Mouse (Mus musculus) neural tube, embryonic 13.5 days (tissue): ENCODE measurements around the gene Ptger4. TPM values are rescaled to one million over a fixed set of nuclear protein-coding genes. Genes with fewer than 3 reads are reported as not detected.
A peak's percentile ranks its signal among the peaks of the same experiment; 100 is the strongest.

Source experiments
- ATAC-seq: fragments of 200-750 bp; cut with Nextera tagmentation; 2 replicates; pipeline ENCODE4 v1.8.0; 2017; ENCODE audit warnings: low read depth, mild to moderate bottlenecking, moderate TSS enrichment, moderate library complexity
- H3K27ac ChIP-seq: fragments of 300-500 bp; sonication (generic); replicated peaks from 2 replicates; pipeline ENCODE4 v1.5.1; 2015; ENCODE audit warnings: moderate library complexity, mild to moderate bottlenecking, inconsistent platforms
- H3K27me3 ChIP-seq: fragments of 300-500 bp; sonication (generic); 2 replicates; pipeline ENCODE4 v1.6.1; 2015; ENCODE audit warnings: mild to moderate bottlenecking, inconsistent platforms
- H3K36me3 ChIP-seq: fragments of 300-500 bp; sonication (generic); 2 replicates; pipeline ENCODE4 v1.6.1; 2015; ENCODE audit warnings: mild to moderate bottlenecking, inconsistent platforms
- H3K4me1 ChIP-seq: fragments of 300-500 bp; sonication (generic); replicated peaks from 2 replicates; pipeline ENCODE4 v1.6.1; 2015; ENCODE audit warnings: inconsistent platforms
- H3K4me2 ChIP-seq: fragments of 300-500 bp; sonication (generic); 2 replicates; pipeline ENCODE4 v1.6.1; 2015; ENCODE audit warnings: inconsistent platforms, mild to moderate bottlenecking, moderate library complexity
- H3K4me3 ChIP-seq: fragments of 300-500 bp; sonication (generic); 2 replicates; pipeline ENCODE4 v1.5.1; 2015; ENCODE audit warnings: mild to moderate bottlenecking, inconsistent platforms
- H3K9ac ChIP-seq: fragments of 300-500 bp; sonication (generic); 2 replicates; pipeline ENCODE4 v1.6.1; 2015; ENCODE audit warnings: moderate library complexity, mild to moderate bottlenecking, inconsistent platforms
- H3K9me3 ChIP-seq: fragments of 300-500 bp; sonication (generic); 2 replicates; pipeline ENCODE4 v1.6.1; 2016; ENCODE audit warnings: inconsistent platforms
- WGBS: fragments of 180-500 bp; shearing (Covaris S2); methylation state at CpG from one replicate; pipeline ENCODE4 v1.1.7; 2015; 5-methylcytosine and 5-hydroxymethylcytosine counted together
- polyA plus RNA-seq: library from polyadenylated mRNA; unstranded; fragments of >200 nt; fragmentation: Nextera tagmentation; extraction: Ambion mirVana; gene quantifications from 2 replicates; pipeline ENCODE4 v1.2.1, GENCODE M21; 2015

Gene Ptger4
- polyA plus RNA-seq, 1 experiment from 2014 or later: 4.2 TPM

- Histone ChIP-seq H3K4me3 (no peak overlapping the region), H3K9me3 (no peaks in the 10 kb centered on the region), H3K27me3 (no peaks in the 10 kb centered on the region), H3K4me2 (peak overlapping the region; percentile 83; the same call in 1 of the 2 replicates), H3K36me3 (peaks cover 24% of the 10 kb centered on the region), H3K9ac (no peak overlapping the region), H3K4me1 (peaks cover 31% of the 10 kb centered on the region), H3K27ac (no peak overlapping the region)
- WGBS: 61% methylated on average over 4 of the region's 4 CpGs
- no peak for ATAC-seq
Measured at GRCm38 (mm10) chr15:5187116-5187515, 56.9 kb downstream of the Ptger4 start.

- Histone ChIP-seq H3K27ac (peak overlapping the region; percentile 90), H3K9ac (peak overlapping the region; percentile 87), H3K27me3 (no peaks in the 10 kb centered on the region), H3K4me2 (peak overlapping the region; percentile 83), H3K9me3 (no peaks in the 10 kb centered on the region), H3K36me3 (peaks cover 17% of the 10 kb centered on the region), H3K4me1 (peaks cover 31% of the 10 kb centered on the region), H3K4me3 (peak overlapping the region; percentile 90)
- ATAC-seq: peak; percentile 2
- 35% methylated on average over 10 of the region's 10 CpGs for WGBS
Measured at GRCm38 (mm10) chr15:5186293-5186675, 57.7 kb downstream of the Ptger4 start.

GRCm38 (mm10) chr15:5185366-5186292 lies 58.4 kb downstream of the Ptger4 start, which contains the start of gene Ttc33:
Gene Ttc33 (plus strand): TSS chr15:5185525.
- Histone ChIP-seq H3K9me3 (no peaks in the 10 kb centered on the region), H3K4me2 (peak within 1 kb of the TSS; percentile 83)
- under 1% methylated on average over 54 of the region's 55 CpGs for WGBS

GRCm38 (mm10) chr15:5184668-5185330 lies 59.2 kb downstream of the Ptger4 start:
- Histone ChIP-seq H3K4me2 (peak overlapping the region; percentile 83), H3K9me3 (no peaks in the 10 kb centered on the region), H3K4me1 (peaks cover 31% of the 10 kb centered on the region), H3K27ac (peak overlapping the region; percentile 90), H3K27me3 (no peaks in the 10 kb centered on the region), H3K36me3 (peaks cover 5% of the 10 kb centered on the region), H3K4me3 (peak overlapping the region; percentile 90), H3K9ac (peak overlapping the region; percentile 87)
- peak; percentile 60 for ATAC-seq
- 39% methylated on average over 11 of the region's 11 CpGs for WGBS

More at GRCm38 (mm10) chr15:5185366-5186292, 58.4 kb downstream of the Ptger4 start, which contains the start of gene Ttc33:
- Histone ChIP-seq H3K9ac (peak within 1 kb of the TSS; percentile 87), H3K36me3 (peaks cover 13% of the 10 kb centered on the region), H3K4me3 (peak within 1 kb of the TSS; percentile 90), H3K27me3 (no peaks in the 10 kb centered on the region), H3K4me1 (peaks cover 31% of the 10 kb centered on the region), H3K27ac (peak within 1 kb of the TSS; percentile 90)
- peak; percentile 93 for ATAC-seq

GRCm38 (mm10) chr15:5173217-5173820 lies 70.7 kb downstream of the Ptger4 start:
- no peak for ATAC-seq
- no peak overlapping the region for H3K4me2 ChIP-seq
- 89% methylated on average over 12 of the region's 12 CpGs for WGBS
- no peak overlapping the region for H3K9ac ChIP-seq
- H3K4me1 ChIP-seq: no peaks in the 10 kb centered on the region
- H3K36me3 ChIP-seq: peaks cover 68% of the 10 kb centered on the region
- H3K4me3 ChIP-seq: no peak overlapping the region
- H3K27me3 ChIP-seq: no peaks in the 10 kb centered on the region
- H3K27ac ChIP-seq: no peak overlapping the region
- H3K9me3 ChIP-seq: no peaks in the 10 kb centered on the region

GRCm38 (mm10) chr15:5165121-5165773 lies 78.7 kb downstream of the Ptger4 start:
- no peak overlapping the region for H3K4me3 ChIP-seq
- H3K36me3 ChIP-seq: peaks cover 62% of the 10 kb centered on the region

GRCm38 (mm10) chr15:5158827-5159226 lies 85.2 kb downstream of the Ptger4 start:
- no peak overlapping the region for H3K27ac ChIP-seq
- peaks cover 16% of the 10 kb centered on the region for H3K36me3 ChIP-seq
- no peak for ATAC-seq
- no peak overlapping the region for H3K9ac ChIP-seq
- no peak overlapping the region for H3K4me3 ChIP-seq
- H3K9me3 ChIP-seq: no peaks in the 10 kb centered on the region
- no peaks in the 10 kb centered on the region for H3K27me3 ChIP-seq
- no peak overlapping the region for H3K4me2 ChIP-seq
- 82% methylated on average over 6 of the region's 6 CpGs for WGBS
- H3K4me1 ChIP-seq: peaks cover 12% of the 10 kb centered on the region

More at GRCm38 (mm10) chr15:5165121-5165773, 78.7 kb downstream of the Ptger4 start:
- Histone ChIP-seq H3K4me2 (no peak overlapping the region), H3K27me3 (no peaks in the 10 kb centered on the region), H3K9ac (no peak overlapping the region), H3K27ac (no peak overlapping the region), H3K4me1 (no peaks in the 10 kb centered on the region), H3K9me3 (no peaks in the 10 kb centered on the region)
- 85% methylated on average over 12 of the region's 12 CpGs for WGBS
- ATAC-seq: no peak

- H3K4me1 ChIP-seq: peaks cover 12% of the 10 kb centered on the region
- no peaks in the 10 kb centered on the region for H3K9me3 ChIP-seq
- H3K9ac ChIP-seq: no peak overlapping the region
- H3K36me3 ChIP-seq: peaks cover 5% of the 10 kb centered on the region
- 67% methylated on average over 1 of the region's 1 CpGs for WGBS
- no peaks in the 10 kb centered on the region for H3K27me3 ChIP-seq
- H3K4me2 ChIP-seq: no peak overlapping the region
- no peak for ATAC-seq
- H3K27ac ChIP-seq: no peak overlapping the region
- H3K4me3 ChIP-seq: no peak overlapping the region
Measured at GRCm38 (mm10) chr15:5157386-5157785, 86.6 kb downstream of the Ptger4 start.

Other genes with a start within 250 kb of the Ptger4 start
- gene C7, start 180.4 kb downstream of the Ptger4 start, polyA plus RNA-seq: not detected in 2 replicates
- 1.1 and 2.0 TPM in 2 replicates for gene Card6, start 135.6 kb downstream of the Ptger4 start, polyA plus RNA-seq
- gene Rpl37, start 127.5 kb downstream of the Ptger4 start, polyA plus RNA-seq: 354 and 411 TPM in 2 replicates
- gene Prkaa1, start 100.3 kb downstream of the Ptger4 start, polyA plus RNA-seq: 16.1 and 18.6 TPM in 2 replicates
- 55.0 and 58.3 TPM in 2 replicates for gene Ttc33, start 58.7 kb downstream of the Ptger4 start, polyA plus RNA-seq